Mouse (Mus musculus) kidney, adult 11 months (tissue): Measurements from ENCODE around the gene Atf5.
A peak's percentile ranks its signal among the peaks of the same experiment; 100 is the strongest.

Experiments
- DNase-seq: peaks from one replicate; pipeline ENCODE4 v3.0.0; 2022

Gene Atf5

DNA sequence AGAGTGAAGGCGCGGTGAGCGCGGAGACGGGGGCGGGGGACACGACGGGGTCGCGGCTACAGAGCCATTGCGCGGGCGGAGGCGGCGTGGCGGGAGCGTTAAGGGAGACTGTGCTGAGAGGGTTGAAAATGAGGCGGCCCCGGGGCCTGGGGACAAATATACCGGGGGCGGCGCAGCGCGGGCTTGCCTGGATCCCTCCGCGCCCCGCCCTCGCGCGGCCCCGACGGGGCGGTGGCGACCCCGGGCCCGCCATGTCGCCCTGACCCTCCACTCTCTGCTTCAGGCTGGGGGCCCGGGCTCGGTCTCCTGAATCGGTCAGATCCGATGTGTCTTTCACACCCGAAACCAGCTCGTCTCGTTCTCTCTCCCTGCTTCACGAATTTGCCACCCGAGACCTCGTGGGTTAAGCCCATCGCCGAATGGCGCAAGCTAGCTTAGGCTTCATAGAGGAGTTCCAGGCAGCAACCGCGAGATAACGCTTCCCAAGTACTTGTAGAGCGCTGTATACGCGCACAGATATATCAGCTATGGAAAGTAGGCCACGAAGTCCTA is at the start of gene Atf5:
Gene Atf5, minus strand, starts transcription at position 189 of the 552 bp plus-strand sequence.
- no peak for DNase-seq

DNA sequence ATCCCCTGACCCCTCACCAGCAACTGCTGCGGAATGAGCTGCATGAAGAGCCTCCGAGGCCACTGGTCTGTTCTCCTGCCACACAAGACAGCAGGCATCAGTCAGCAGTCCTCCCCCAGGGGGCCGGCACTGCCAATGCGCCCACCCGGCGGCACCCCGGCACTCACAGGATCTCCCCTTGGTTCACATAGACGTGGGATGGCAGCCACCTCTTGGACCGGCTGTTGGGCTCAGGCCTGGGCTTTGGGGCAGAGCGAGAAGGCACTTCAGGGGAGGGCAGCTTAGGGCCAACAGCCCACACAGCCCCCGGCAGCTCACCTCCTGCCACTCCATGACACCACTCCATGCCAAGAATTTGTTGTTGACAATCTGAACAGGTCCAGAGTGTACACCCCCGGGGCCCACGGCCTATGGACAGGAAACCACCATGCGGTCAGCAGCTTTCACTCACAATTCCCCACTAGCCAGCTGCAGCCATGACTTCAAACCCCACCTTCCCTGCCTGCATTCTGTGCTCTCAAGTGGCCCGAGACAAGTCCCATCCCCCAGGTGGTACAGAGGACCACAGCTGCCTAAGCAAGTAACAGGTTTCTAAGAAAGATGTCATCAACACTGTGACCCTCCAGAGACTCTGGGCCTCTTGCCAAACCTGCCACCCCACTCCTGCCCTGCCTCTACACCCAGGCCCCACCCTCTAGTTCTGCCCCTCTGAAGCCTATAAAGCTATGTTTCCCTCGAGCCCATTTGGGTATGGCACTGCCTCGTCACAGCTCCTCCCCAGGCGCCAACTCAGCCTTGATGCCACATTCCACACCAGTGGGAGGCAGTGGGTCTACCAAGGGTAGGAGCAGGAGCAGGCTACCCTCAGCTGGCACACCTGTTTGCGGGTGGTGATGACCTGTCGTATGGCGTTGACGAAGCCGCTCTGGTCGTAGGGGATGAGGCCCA is 48.4 kb upstream of the Atf5 start:
- DNase-seq = peak; percentile 15

- DNase-seq = no peak
Measured at GRCm38 (mm10) chr7:44863982-44864494, 47.6 kb upstream of the Atf5 start.

- no peak for DNase-seq
Measured at GRCm38 (mm10) chr7:44863210-44863609, 46.8 kb upstream of the Atf5 start.

DNA sequence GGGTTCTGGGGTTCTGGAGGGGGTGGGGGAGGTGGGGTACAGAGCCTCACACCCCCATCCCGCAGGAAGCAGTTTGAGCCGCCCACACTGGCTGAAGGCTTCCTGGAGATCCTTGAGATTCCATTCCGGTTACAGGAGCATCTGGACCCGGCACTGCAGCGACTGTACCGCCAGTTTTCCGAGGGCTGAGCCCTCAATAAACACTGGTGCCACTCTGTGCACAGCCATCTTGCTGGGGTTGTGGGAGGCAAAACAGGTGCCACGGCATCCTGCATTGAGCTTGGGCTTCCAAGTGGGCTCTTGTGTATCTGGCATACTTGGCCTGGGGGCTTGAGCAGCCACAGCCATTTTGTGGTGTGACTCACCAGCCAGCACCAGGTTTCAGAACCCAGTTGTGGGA is 46.0 kb upstream of the Atf5 start:
- no peak for DNase-seq

GRCm38 (mm10) chr7:44861429-44861816 is 45.0 kb upstream of the Atf5 start:
- no peak for DNase-seq

GRCm38 (mm10) chr7:44860576-44861428 is 44.3 kb upstream of the Atf5 start:
- no peak for DNase-seq

- DNase-seq = no peak
Measured at GRCm38 (mm10) chr7:44859896-44860295, 43.4 kb upstream of the Atf5 start.

- DNase-seq = peak; percentile 56
Measured at GRCm38 (mm10) chr7:44857905-44858304, 41.4 kb upstream of the Atf5 start.

GRCm38 (mm10) chr7:44857042-44857552 is 40.6 kb upstream of the Atf5 start, which contains the start of gene Pnkp:
TSS of gene Pnkp (plus strand) at chr7:44857139.
- DNase-seq = peak; percentile 85

GRCm38 (mm10) chr7:44856265-44856916 is 39.9 kb upstream of the Atf5 start:
- no peak for DNase-seq

DNA sequence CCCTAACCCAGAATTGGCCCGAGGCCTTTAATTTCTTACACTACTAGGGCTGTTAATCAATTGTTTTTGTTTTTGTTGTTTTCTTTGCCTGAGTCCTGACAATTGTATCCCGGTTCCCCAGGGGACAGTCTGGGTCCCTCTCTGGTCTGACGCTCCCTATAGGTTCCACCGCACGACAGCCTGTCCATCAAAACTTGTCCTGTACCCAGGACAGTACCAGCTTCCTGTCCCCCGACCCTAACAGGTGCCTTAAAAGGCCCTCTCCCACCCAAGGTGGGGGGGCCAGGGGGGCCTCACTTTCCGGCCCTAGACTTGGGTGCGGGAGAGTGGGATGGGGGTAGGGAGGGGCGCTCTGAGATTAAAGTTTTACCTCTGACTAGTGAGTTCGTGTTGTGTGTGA is 38.6 kb upstream of the Atf5 start:
- no peak for DNase-seq

GRCm38 (mm10) chr7:44854356-44855031 is 38.0 kb upstream of the Atf5 start:
- peak; percentile 97 for DNase-seq

- no peak for DNase-seq
Measured at GRCm38 (mm10) chr7:44853596-44854355, 37.3 kb upstream of the Atf5 start.

DNA sequence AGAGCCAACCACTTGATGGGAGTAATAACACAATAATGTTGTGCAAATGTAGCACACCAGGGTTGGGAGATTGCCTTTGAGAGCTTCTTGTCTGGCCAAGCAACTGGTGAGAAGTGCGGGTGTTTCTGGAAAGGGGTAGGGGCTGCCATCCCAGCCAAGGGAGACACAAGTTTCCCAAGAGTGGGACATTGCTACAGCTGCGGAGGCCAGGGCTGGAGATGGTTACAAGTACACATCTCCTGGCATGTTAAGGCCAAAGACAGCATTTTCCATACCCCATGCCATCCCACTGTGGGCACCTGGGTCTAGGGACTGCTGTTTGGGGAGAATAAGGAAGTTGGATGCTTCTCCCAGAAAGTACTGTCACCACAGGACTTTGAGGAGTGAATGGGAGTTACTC is 36.6 kb upstream of the Atf5 start:
- DNase-seq = no peak

DNA sequence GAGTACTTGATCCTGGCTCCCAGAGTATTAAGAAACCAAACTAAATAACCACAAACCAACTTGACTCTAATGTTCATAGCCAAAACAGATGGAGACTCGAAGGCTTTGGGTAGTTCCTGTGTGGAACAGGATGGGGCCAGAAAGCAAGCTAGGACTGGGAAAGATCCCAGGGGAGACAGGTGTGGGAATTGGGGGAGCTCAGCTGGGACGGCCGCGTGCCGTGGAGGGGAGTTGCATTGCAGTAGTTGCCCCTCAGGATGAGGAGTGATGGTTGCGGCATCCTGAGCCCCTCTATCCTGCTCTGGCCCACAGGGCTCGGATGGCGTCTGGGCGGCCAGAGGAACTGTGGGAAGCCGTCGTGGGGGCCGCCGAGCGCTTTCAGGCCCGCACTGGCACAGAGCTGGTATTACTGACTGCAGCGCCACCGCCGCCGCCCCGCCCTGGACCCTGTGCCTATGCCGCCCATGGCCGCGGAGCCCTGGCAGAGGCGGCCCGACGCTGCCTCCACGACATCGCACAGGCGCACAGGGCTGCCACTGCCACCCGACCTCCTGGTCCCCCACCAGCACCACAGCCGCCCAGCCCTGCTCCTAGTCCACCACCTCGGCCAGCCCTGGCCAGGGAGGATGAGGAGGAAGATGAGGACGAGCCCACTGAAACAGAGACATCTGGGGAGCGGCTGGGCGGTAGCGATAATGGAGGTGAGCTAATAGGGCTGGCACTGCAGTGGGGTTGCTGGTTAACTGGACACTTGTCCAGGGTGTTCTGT is 36.0 kb upstream of the Atf5 start:
- DNase-seq = no peak

DNA sequence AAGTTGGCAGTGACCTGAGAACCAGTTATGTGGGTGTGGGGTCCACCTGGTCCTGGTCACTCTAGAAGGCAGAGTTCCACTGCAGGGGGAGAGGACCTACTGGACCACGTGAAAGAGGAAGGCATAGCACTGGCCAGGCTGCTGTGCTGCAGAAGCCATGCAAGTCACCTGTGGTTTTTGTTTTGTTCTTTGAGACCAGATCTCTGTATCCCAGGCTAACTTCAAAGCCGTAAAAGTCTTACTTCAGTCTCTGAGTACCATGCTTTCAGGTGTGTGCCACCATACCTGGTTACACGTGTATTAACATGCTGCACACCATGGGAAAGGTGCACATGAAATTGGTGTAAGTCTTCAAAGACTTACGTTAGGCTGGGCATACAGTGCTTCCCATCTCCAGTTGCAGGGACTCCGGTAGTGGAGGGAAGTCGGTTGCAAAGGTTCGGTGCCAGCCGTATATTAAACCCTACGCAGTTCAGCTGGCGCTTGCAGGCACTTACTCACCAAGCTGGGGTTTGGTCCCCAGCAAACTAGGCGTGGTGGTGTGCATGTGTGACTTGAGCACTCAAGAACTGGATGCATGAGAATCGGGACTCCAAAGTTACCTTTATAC is 35.3 kb upstream of the Atf5 start:
- no peak for DNase-seq

DNA sequence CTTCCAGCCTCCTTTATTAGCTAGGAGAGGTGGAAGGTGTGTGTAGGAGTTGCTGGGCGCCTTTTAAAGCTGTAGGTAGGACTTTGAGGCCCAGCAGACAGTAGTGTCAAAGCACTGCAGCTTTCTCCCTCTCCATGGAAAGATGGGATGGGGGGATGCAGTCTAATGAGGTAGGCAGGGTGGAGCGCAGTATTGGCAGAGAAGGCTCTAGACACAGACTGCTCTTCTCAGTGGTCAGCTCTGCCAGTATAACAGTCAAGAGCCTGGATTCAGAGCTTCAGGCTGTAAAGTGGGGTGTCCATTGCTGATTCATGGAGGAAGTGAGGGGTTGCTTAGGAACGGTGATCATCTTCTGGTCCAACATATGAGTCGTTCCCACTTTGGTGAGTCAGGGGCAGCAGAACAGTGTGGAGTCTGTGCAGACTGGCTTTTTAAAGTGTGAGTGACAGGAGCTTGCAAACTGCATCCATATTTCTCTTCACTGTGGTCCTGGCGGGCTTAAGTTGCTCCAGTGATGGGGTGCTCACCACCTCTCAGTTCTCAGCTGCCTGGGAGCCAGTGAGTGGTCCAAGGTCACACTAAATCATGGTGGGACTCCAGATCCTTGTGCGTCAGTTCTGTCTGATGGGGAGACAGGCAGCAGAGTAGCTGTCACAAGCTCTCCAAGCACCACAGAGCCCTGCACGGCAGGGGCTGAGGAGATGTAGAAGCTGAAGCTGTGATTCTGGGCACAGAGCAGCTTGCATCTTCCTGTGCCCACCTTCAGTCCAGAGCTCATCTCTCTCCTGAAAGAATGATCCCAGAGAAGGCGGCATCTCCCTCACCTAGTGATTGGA is 34.5 kb upstream of the Atf5 start:
- no peak for DNase-seq

DNA sequence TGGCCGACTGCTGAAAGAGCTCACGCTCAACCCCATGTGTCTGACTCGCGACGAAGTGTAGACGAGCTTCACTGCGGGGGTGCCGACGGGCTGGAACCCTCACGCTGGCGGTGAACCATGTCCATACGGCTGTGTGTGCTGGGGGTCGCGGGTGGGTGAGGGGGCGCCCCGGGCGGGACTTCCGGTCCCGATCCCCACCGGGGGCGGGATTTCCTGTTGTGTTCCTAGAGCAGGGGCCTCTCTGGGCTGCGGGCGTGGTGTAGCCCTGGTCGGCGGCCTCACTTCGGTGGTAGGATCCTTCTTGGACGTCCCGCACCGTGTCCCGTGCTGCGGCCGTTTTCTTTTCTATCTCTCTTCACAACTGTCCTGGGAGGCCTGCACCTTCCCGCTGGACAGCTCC is 33.7 kb upstream of the Atf5 start:
- no peak for DNase-seq
